Mouse (Mus musculus) neural tube, embryonic 14.5 days (tissue): Measurements from ENCODE around the gene Atp11a. TPM values are rescaled to one million over a fixed set of nuclear protein-coding genes. Genes with fewer than 3 reads are reported as not detected.

Source experiments
- ATAC-seq: fragments of 200-750 bp; cut with Nextera tagmentation; 2 replicates; pipeline ENCODE4 v1.8.0; 2017; ENCODE audit warnings: low read depth, mild to moderate bottlenecking, moderate TSS enrichment, moderate library complexity
- H3K27ac ChIP-seq: fragments of 300-500 bp; sonication (generic); 2 replicates; pipeline ENCODE4 v1.5.1; 2014; ENCODE audit warnings: low read depth, mild to moderate bottlenecking, control low read depth, low read length, moderate library complexity, mixed read lengths
- H3K27me3 ChIP-seq: fragments of 300-500 bp; sonication (generic); 2 replicates; pipeline ENCODE4 v1.6.1; 2014; ENCODE audit warnings: low read length; ENCODE audit not compliant: control insufficient read depth, insufficient read depth
- H3K36me3 ChIP-seq: fragments of 300-500 bp; sonication (generic); 2 replicates; pipeline ENCODE4 v1.6.1; 2014; ENCODE audit warnings: low read length, mixed read lengths; ENCODE audit not compliant: control insufficient read depth, insufficient read depth
- H3K4me1 ChIP-seq: fragments of 300-500 bp; sonication (generic); 2 replicates; pipeline ENCODE4 v1.6.1; 2014; ENCODE audit warnings: low read length; ENCODE audit not compliant: control insufficient read depth, insufficient read depth
- H3K4me2 ChIP-seq: fragments of 300-500 bp; sonication (generic); 2 replicates; pipeline ENCODE4 v1.6.1; 2014; ENCODE audit warnings: mild to moderate bottlenecking, low read depth, low read length, control low read depth
- H3K4me3 ChIP-seq: fragments of 300-500 bp; sonication (generic); 2 replicates; pipeline ENCODE4 v1.5.1; 2014; ENCODE audit warnings: low read depth, low read length, control low read depth, mixed read lengths
- H3K9ac ChIP-seq: fragments of 300-500 bp; sonication (generic); replicated peaks from 2 replicates; pipeline ENCODE4 v1.6.1; 2014; ENCODE audit warnings: low read depth, mild to moderate bottlenecking, control low read depth, low read length, mixed read lengths
- H3K9me3 ChIP-seq: fragments of 300-500 bp; sonication (generic); 2 replicates; pipeline ENCODE4 v1.6.1; 2016; ENCODE audit warnings: low read length; ENCODE audit not compliant: control insufficient read depth
- WGBS: fragments of 180-500 bp; shearing (Covaris S2); extraction: QIAGEN DNeasy Blood & Tissue Kit; methylation state at CpG from one replicate; pipeline ENCODE4 v1.1.7; 2014; 5-methylcytosine and 5-hydroxymethylcytosine counted together
- polyA plus RNA-seq: library from polyadenylated mRNA; unstranded; fragments of >200 nt; fragmentation: Nextera tagmentation; extraction: Ambion mirVana; gene quantifications from 2 replicates; pipeline ENCODE4 v1.2.1, GENCODE M21; 2014

Gene Atp11a
- polyA plus RNA-seq, 1 experiment from 2014 or later: 17.1 TPM

- no peaks in the 10 kb centered on the region for H3K27me3 ChIP-seq
- no peak overlapping the region for H3K27ac ChIP-seq
- no peak overlapping the region for H3K4me2 ChIP-seq
- no peaks in the 10 kb centered on the region for H3K4me1 ChIP-seq
- ATAC-seq: no peak
- H3K9me3 ChIP-seq: no peaks in the 10 kb centered on the region
- no peak overlapping the region for H3K9ac ChIP-seq
- no peak overlapping the region for H3K4me3 ChIP-seq
- 71% methylated on average over 6 of the region's 6 CpGs for WGBS
- H3K36me3 ChIP-seq: no peaks in the 10 kb centered on the region
These were observed 42.3 kb downstream of the Atp11a start for GRCm38 (mm10) chr8:12799099-12799498.

DNA sequence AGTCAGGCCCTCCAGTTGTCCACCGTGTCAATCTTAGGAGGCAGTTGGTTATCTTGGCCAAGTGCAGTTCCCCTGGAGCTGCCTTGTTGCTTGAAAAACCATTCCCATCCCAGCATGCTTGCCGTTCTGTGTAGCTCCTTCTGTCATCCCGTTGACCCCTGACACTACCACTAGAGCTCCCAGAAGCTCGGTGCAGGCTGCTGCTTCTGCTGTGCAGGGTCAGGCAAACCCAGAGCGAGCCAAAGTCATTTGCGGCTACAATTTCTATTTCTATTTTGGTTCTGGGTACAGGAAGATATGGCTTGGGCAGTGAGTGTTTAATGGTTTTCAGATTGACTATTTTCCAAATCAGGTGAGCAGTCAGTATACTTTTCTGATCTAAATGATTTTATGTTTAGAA is 43.0 kb downstream of the Atp11a start:
- H3K4me3 ChIP-seq: no peak overlapping the region
- H3K27ac ChIP-seq: no peak overlapping the region
- H3K9me3 ChIP-seq: no peaks in the 10 kb centered on the region
- no peak for ATAC-seq
- WGBS: 51% methylated on average over 6 of the region's 6 CpGs
- no peak overlapping the region for H3K4me2 ChIP-seq
- no peaks in the 10 kb centered on the region for H3K27me3 ChIP-seq
- H3K4me1 ChIP-seq: no peaks in the 10 kb centered on the region
- no peak overlapping the region for H3K9ac ChIP-seq
- no peaks in the 10 kb centered on the region for H3K36me3 ChIP-seq

DNA sequence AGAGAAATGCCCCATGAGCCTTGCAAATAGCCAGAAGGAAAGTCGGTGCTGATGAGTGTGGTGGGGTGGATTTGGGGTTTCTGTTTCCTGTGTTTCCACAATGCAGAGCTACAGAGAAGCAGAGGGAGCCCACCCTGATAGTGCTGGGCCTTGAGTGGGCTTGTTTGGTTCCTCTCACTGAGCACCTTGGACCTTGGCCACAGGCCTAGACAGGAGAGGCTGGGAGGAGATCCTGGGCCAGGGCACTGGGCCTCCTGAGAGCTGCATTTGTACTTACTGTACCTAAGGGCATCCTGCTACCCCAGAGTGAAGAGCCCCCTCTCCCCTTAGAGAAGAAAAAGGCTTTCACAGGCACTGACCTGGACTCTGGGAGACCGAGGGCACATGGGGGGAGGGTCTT is 43.4 kb downstream of the Atp11a start:
- ATAC-seq: no peak
- H3K9me3 ChIP-seq: no peaks in the 10 kb centered on the region
- H3K4me3 ChIP-seq: no peak overlapping the region
- H3K4me2 ChIP-seq: no peak overlapping the region
- no peaks in the 10 kb centered on the region for H3K4me1 ChIP-seq
- WGBS: 64% methylated on average over 2 of the region's 2 CpGs
- no peak overlapping the region for H3K9ac ChIP-seq
- no peaks in the 10 kb centered on the region for H3K27me3 ChIP-seq
- no peaks in the 10 kb centered on the region for H3K36me3 ChIP-seq
- H3K27ac ChIP-seq: no peak overlapping the region

- no peak overlapping the region for H3K27ac ChIP-seq
- H3K27me3 ChIP-seq: no peaks in the 10 kb centered on the region
- ATAC-seq: no peak
- WGBS: 63% methylated on average over 10 of the region's 10 CpGs
- H3K36me3 ChIP-seq: no peaks in the 10 kb centered on the region
- H3K9me3 ChIP-seq: no peaks in the 10 kb centered on the region
- H3K4me1 ChIP-seq: no peaks in the 10 kb centered on the region
- H3K4me3 ChIP-seq: no peak overlapping the region
- no peak overlapping the region for H3K9ac ChIP-seq
- no peak overlapping the region for H3K4me2 ChIP-seq
These were observed 44.8 kb downstream of the Atp11a start for GRCm38 (mm10) chr8:12801586-12801985.

DNA sequence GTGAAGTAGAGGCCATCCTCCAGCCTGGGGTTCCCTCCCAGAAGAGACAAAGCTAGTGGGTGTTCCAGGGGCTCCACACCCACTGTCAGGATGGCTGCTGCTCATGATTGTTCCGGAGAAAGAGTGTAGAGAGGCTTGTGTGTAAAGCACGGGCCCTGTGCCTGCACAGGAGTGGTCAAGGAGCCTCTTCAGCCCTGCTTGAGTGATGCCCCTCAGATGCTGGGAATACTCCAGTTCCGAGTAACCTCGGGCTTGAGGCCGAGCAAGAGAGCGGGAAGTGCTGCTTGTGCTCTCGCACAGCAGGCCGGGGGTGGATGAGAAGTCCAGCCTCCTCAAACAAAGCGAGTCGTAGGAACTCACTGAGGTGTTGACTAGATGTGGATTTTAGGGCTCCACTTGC is 46.3 kb downstream of the Atp11a start:
- Histone ChIP-seq H3K27ac (no peak overlapping the region), H3K9me3 (no peaks in the 10 kb centered on the region), H3K4me1 (no peaks in the 10 kb centered on the region), H3K36me3 (no peaks in the 10 kb centered on the region), H3K4me3 (no peak overlapping the region), H3K9ac (no peak overlapping the region), H3K27me3 (no peaks in the 10 kb centered on the region), H3K4me2 (no peak overlapping the region)
- WGBS: 89% methylated on average over 10 of the region's 10 CpGs
- ATAC-seq: no peak

GRCm38 (mm10) chr8:12804909-12805308 is 48.1 kb downstream of the Atp11a start:
- Histone ChIP-seq H3K27me3 (no peaks in the 10 kb centered on the region), H3K4me3 (no peak overlapping the region), H3K27ac (no peak overlapping the region), H3K9ac (no peak overlapping the region), H3K36me3 (no peaks in the 10 kb centered on the region), H3K4me2 (no peak overlapping the region), H3K4me1 (no peaks in the 10 kb centered on the region), H3K9me3 (no peaks in the 10 kb centered on the region)
- ATAC-seq: no peak
- 73% methylated on average over 5 of the region's 5 CpGs for WGBS

DNA sequence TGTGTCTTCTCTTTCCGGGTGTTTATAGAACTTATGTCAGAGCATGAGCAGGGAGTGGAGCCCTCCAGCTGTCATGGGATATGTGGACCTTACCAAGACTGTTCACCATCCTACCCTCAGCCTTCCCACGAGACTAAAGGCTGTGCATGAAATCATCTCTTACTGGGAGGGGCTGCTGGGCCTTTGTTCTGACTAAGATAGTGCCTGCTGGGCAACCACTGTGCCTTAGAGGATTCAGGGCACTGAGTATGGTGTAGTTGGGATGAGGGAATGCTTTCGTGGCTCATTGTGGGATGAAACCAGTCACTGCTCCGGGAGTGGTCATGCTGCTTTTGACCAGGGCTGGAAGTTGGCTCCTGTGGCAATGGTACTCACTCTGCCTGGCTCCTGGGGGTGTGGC is 48.8 kb downstream of the Atp11a start:
- Histone ChIP-seq H3K9me3 (no peaks in the 10 kb centered on the region), H3K4me2 (no peak overlapping the region), H3K27me3 (no peaks in the 10 kb centered on the region), H3K36me3 (no peaks in the 10 kb centered on the region), H3K9ac (no peak overlapping the region), H3K4me1 (no peaks in the 10 kb centered on the region), H3K4me3 (no peak overlapping the region), H3K27ac (no peak overlapping the region)
- WGBS: 64% methylated on average over 4 of the region's 4 CpGs
- ATAC-seq: no peak

- no peaks in the 10 kb centered on the region for H3K27me3 ChIP-seq
- no peaks in the 10 kb centered on the region for H3K4me1 ChIP-seq
- no peak overlapping the region for H3K4me2 ChIP-seq
- no peak overlapping the region for H3K27ac ChIP-seq
- H3K4me3 ChIP-seq: no peak overlapping the region
- WGBS: 78% methylated on average over 2 of the region's 2 CpGs
- no peak for ATAC-seq
- no peak overlapping the region for H3K9ac ChIP-seq
- 0 out of 2 replicates have a peak, but pooled peaks cover 4% of the 10 kb centered on the region for H3K36me3 ChIP-seq
- H3K9me3 ChIP-seq: no peaks in the 10 kb centered on the region
These were observed 51.2 kb downstream of the Atp11a start for GRCm38 (mm10) chr8:12808018-12808417.

DNA sequence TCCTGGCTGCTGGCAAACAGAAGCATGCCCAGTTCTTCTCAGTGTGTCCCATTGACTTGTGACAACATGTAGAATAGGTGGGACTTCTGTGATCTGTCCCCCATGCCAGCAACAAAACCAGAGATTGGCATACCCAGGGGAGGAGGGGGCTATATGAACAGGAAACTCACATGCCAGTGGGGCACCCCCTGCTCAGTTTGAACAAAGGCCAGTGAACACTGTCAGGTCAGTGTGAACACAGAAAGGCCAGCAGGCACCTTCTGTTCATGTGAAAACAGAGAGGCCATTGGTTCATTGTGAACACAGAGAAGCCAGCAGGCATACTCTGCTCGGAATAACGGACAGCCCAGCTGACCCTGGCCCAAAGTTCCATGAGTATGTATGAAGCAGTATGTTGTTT is 52.7 kb downstream of the Atp11a start:
- 54% methylated on average over 2 of the region's 2 CpGs for WGBS
- Histone ChIP-seq H3K27me3 (no peaks in the 10 kb centered on the region), H3K9me3 (no peaks in the 10 kb centered on the region), H3K4me1 (no peaks in the 10 kb centered on the region), H3K4me3 (no peak overlapping the region), H3K9ac (no peak overlapping the region), H3K27ac (no peak overlapping the region), H3K36me3 (0 out of 2 replicates have a peak, but pooled peaks cover 4% of the 10 kb centered on the region), H3K4me2 (no peak overlapping the region)
- no peak for ATAC-seq

GRCm38 (mm10) chr8:12811231-12811630 is 54.4 kb downstream of the Atp11a start:
- no peak overlapping the region for H3K4me2 ChIP-seq
- 56% methylated on average over 6 of the region's 6 CpGs for WGBS

More at GRCm38 (mm10) chr8:12811231-12811630, 54.4 kb downstream of the Atp11a start:
- no peak overlapping the region for H3K9ac ChIP-seq
- no peak for ATAC-seq
- H3K9me3 ChIP-seq: no peaks in the 10 kb centered on the region
- 0 out of 2 replicates have a peak, but pooled peaks cover 4% of the 10 kb centered on the region for H3K36me3 ChIP-seq
- H3K4me1 ChIP-seq: no peaks in the 10 kb centered on the region
- H3K4me3 ChIP-seq: no peak overlapping the region
- H3K27me3 ChIP-seq: no peaks in the 10 kb centered on the region
- no peak overlapping the region for H3K27ac ChIP-seq
